Mouse (Mus musculus) hindbrain, embryonic 15.5 days (tissue): ENCODE data around the gene Pitx1. TPM values are rescaled to one million over a fixed set of nuclear protein-coding genes. Genes with fewer than 3 reads are reported as not detected.

Experiments used
- ATAC-seq: fragments of 200-750 bp; cut with Nextera tagmentation; 2 replicates; pipeline ENCODE4 v1.8.0; 2017; ENCODE audit warnings: low read depth, moderate number of reproducible peaks, moderate TSS enrichment; ENCODE audit not compliant: low FRiP score
- H3K27ac ChIP-seq: fragments of 300-500 bp; sonication (generic); replicated peaks from 2 replicates; pipeline ENCODE4 v1.5.1; 2015; ENCODE audit warnings: mild to moderate bottlenecking, inconsistent platforms
- H3K27me3 ChIP-seq: fragments of 300-500 bp; sonication (generic); 2 replicates; pipeline ENCODE4 v1.6.1; 2015; ENCODE audit warnings: control low read depth, inconsistent platforms
- H3K36me3 ChIP-seq: fragments of 300-500 bp; sonication (generic); 2 replicates; pipeline ENCODE4 v1.6.1; 2015; ENCODE audit warnings: control low read depth, inconsistent platforms
- H3K4me1 ChIP-seq: fragments of 300-500 bp; sonication (generic); replicated peaks from 2 replicates; pipeline ENCODE4 v1.6.1; 2015; ENCODE audit warnings: control low read depth, inconsistent platforms
- H3K4me2 ChIP-seq: fragments of 300-500 bp; sonication (generic); 2 replicates; pipeline ENCODE4 v1.6.1; 2015; ENCODE audit warnings: moderate library complexity, mild to moderate bottlenecking, inconsistent platforms
- H3K4me3 ChIP-seq: fragments of 300-500 bp; sonication (generic); 2 replicates; pipeline ENCODE4 v1.5.1; 2015; ENCODE audit warnings: mild to moderate bottlenecking, inconsistent platforms
- H3K9ac ChIP-seq: fragments of 300-500 bp; sonication (generic); 2 replicates; pipeline ENCODE4 v1.6.1; 2015; ENCODE audit warnings: inconsistent platforms
- H3K9me3 ChIP-seq: fragments of 300-500 bp; sonication (generic); 2 replicates; pipeline ENCODE4 v1.6.1; 2016; ENCODE audit warnings: control low read depth, inconsistent platforms
- WGBS: fragments of 180-500 bp; shearing (Covaris S2); methylation state at CpG from one replicate; pipeline ENCODE4 v1.1.7; 2015; 5-methylcytosine and 5-hydroxymethylcytosine counted together
- polyA plus RNA-seq: library from polyadenylated mRNA; unstranded; fragments of >200 nt; fragmentation: Nextera tagmentation; extraction: Ambion mirVana; gene quantifications from 2 replicates; pipeline ENCODE4 v1.2.1, GENCODE M21; 2015

Pitx1 gene
- polyA plus RNA-seq, 1 experiment from 2014 or later = 0.30 TPM

GRCm38 (mm10) chr13:55810947-55811346, 25.0 kb downstream of the Pitx1 start:
- ATAC-seq = no peak
- 71% methylated on average over 5 of the region's 5 CpGs for WGBS
- H3K27me3 ChIP-seq = no peaks in the 10 kb centered on the region
- no peaks in the 10 kb centered on the region for H3K4me1 ChIP-seq
- H3K9me3 ChIP-seq = no peaks in the 10 kb centered on the region
- H3K9ac ChIP-seq = no peak overlapping the region
- H3K36me3 ChIP-seq = no peaks in the 10 kb centered on the region
- H3K4me2 ChIP-seq = no peak overlapping the region
- H3K4me3 ChIP-seq = no peak overlapping the region
- H3K27ac ChIP-seq = no peak overlapping the region

GRCm38 (mm10) chr13:55809707-55810106, 26.3 kb downstream of the Pitx1 start:
- no peak overlapping the region for H3K9ac ChIP-seq
- no peak overlapping the region for H3K4me2 ChIP-seq
- no peak overlapping the region for H3K27ac ChIP-seq
- H3K27me3 ChIP-seq = no peaks in the 10 kb centered on the region
- WGBS = 92% methylated on average over 10 of the region's 10 CpGs
- H3K4me3 ChIP-seq = no peak overlapping the region
- no peaks in the 10 kb centered on the region for H3K4me1 ChIP-seq
- no peaks in the 10 kb centered on the region for H3K36me3 ChIP-seq
- no peak for ATAC-seq
- H3K9me3 ChIP-seq = no peaks in the 10 kb centered on the region

GRCm38 (mm10) chr13:55809041-55809623, 26.9 kb downstream of the Pitx1 start:
- Histone ChIP-seq H3K9me3 (no peaks in the 10 kb centered on the region), H3K27me3 (no peaks in the 10 kb centered on the region), H3K4me1 (no peaks in the 10 kb centered on the region), H3K4me3 (no peak overlapping the region), H3K27ac (no peak overlapping the region), H3K9ac (no peak overlapping the region), H3K36me3 (no peaks in the 10 kb centered on the region), H3K4me2 (no peak overlapping the region)
- WGBS = 71% methylated on average over 7 of the region's 7 CpGs
- no peak for ATAC-seq

GRCm38 (mm10) chr13:55803973-55804372, 32.0 kb downstream of the Pitx1 start:
- Histone ChIP-seq H3K36me3 (no peaks in the 10 kb centered on the region), H3K4me1 (no peaks in the 10 kb centered on the region), H3K27me3 (no peaks in the 10 kb centered on the region), H3K9ac (no peak overlapping the region), H3K4me3 (no peak overlapping the region), H3K9me3 (no peaks in the 10 kb centered on the region), H3K27ac (no peak overlapping the region), H3K4me2 (no peak overlapping the region)
- WGBS = 97% methylated on average over 1 of the region's 1 CpGs
- no peak for ATAC-seq

- Histone ChIP-seq H3K4me1 (no peaks in the 10 kb centered on the region), H3K4me3 (no peak overlapping the region), H3K27me3 (no peaks in the 10 kb centered on the region), H3K9me3 (no peaks in the 10 kb centered on the region), H3K36me3 (no peaks in the 10 kb centered on the region), H3K9ac (no peak overlapping the region), H3K27ac (no peak overlapping the region), H3K4me2 (no peak overlapping the region)
- no peak for ATAC-seq
- WGBS = 70% methylated on average over 2 of the region's 2 CpGs
These were observed 34.7 kb downstream of the Pitx1 start for GRCm38 (mm10) chr13:55801246-55801645.

- 79% methylated on average over 11 of the region's 11 CpGs for WGBS
- H3K36me3 ChIP-seq = no peaks in the 10 kb centered on the region
- H3K9ac ChIP-seq = no peak overlapping the region
- no peak for ATAC-seq
- H3K9me3 ChIP-seq = no peaks in the 10 kb centered on the region
- H3K4me2 ChIP-seq = no peak overlapping the region
- no peaks in the 10 kb centered on the region for H3K27me3 ChIP-seq
- no peaks in the 10 kb centered on the region for H3K4me1 ChIP-seq
- no peak overlapping the region for H3K27ac ChIP-seq
- H3K4me3 ChIP-seq = no peak overlapping the region
These were observed 49.9 kb downstream of the Pitx1 start for GRCm38 (mm10) chr13:55786120-55786519.

- no peaks in the 10 kb centered on the region for H3K27me3 ChIP-seq
- no peak within 1 kb of the TSS for H3K27ac ChIP-seq
- H3K4me2 ChIP-seq = no peak within 1 kb of the TSS
- H3K4me3 ChIP-seq = no peak within 1 kb of the TSS
- no peaks in the 10 kb centered on the region for H3K4me1 ChIP-seq
- 88% methylated on average over 3 of the region's 3 CpGs for WGBS
- H3K9ac ChIP-seq = no peak within 1 kb of the TSS
- no peaks in the 10 kb centered on the region for H3K9me3 ChIP-seq
- no peak for ATAC-seq
- H3K36me3 ChIP-seq = no peaks in the 10 kb centered on the region
These were observed 51.7 kb downstream of the Pitx1 start, which contains the start of gene Catsper3 for GRCm38 (mm10) chr13:55784268-55784667. Gene Catsper3, plus strand, starts transcription at chr13:55784568.

GRCm38 (mm10) chr13:55775056-55775455, 60.9 kb downstream of the Pitx1 start:
- ATAC-seq = no peak
- H3K9ac ChIP-seq = no peak overlapping the region
- no peaks in the 10 kb centered on the region for H3K4me1 ChIP-seq
- no peak overlapping the region for H3K4me2 ChIP-seq
- 74% methylated on average over 11 of the region's 11 CpGs for WGBS
- H3K4me3 ChIP-seq = no peak overlapping the region
- H3K36me3 ChIP-seq = no peaks in the 10 kb centered on the region
- H3K27me3 ChIP-seq = no peaks in the 10 kb centered on the region
- H3K9me3 ChIP-seq = no peaks in the 10 kb centered on the region
- H3K27ac ChIP-seq = no peak overlapping the region

Other genes with a start within 250 kb of the Pitx1 start
- gene B4galt7, start 236.3 kb downstream of the Pitx1 start, polyA plus RNA-seq = 44.8 and 46.0 TPM in 2 replicates
- 98.6 and 103 TPM in 2 replicates for gene Caml, start 213.2 kb downstream of the Pitx1 start, polyA plus RNA-seq
- gene Ddx46, start 201.2 kb downstream of the Pitx1 start, polyA plus RNA-seq = 23.9 and 24.1 TPM in 2 replicates
- 74.1 and 76.9 TPM in 2 replicates for gene B230219D22Rik, start 143.1 kb downstream of the Pitx1 start, polyA plus RNA-seq
- gene Txndc15, start 121.5 kb downstream of the Pitx1 start, polyA plus RNA-seq = 136 and 142 TPM in 2 replicates
- 22.5 and 27.3 TPM in 2 replicates for gene Pcbd2, start 108.8 kb downstream of the Pitx1 start, polyA plus RNA-seq
- 0.12 TPM in 1 of 2 replicates, not detected in the other for gene Catsper3, start 51.6 kb downstream of the Pitx1 start, polyA plus RNA-seq